Mouse (Mus musculus): Measurements from ENCODE around the gene Thpo. TPM values are rescaled to one million over a fixed set of nuclear protein-coding genes. Genes with fewer than 3 reads are reported as not detected.

Thpo gene
- polyA plus RNA-seq, 1 experiment = 1.0 TPM

DNA sequence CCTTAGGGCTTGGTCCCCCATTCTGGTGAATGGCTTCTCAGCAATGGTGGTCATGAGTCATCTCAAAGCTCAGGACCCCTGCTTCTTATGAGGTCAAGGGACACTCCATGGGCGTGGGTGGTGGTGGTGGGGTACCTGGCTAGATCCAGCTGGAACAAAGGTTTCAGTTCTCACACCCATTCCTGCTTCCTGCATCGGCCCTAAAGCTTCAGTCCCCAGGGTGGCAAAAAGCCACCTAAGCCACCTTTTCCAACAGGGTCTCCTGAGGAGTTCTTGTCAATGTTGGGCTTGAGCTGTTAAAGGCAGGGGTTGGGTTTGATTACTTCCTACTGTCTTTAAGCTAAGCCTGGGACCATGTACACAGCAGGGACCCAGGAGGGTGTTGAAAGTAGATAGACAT, 19.1 kb downstream of the Thpo start:
- Histone ChIP-seq H3K27ac (ENCODE audit: control insufficient read depth, insufficient read depth, low read length) (no peak overlapping the region), H3K4me1 (replicated peaks; ENCODE audit: control insufficient read depth, insufficient read depth, low read length) (peaks cover 17% of the 10 kb centered on the region), H3K4me3 (ENCODE audit: control insufficient read depth, insufficient read depth, low read length) (no peak overlapping the region), H3K36me3 (ENCODE audit: control insufficient read depth, insufficient read depth, low read length) (no peaks in the 10 kb centered on the region), H3K27me3 (ENCODE audit: control insufficient read depth, insufficient read depth, low read length) (no peaks in the 10 kb centered on the region)
- 93% methylated on average over 2 of the region's 2 CpGs for WGBS
- no peak for DNase-seq
- TF ChIP-seq CTCF (IDR thresholded peaks at IDR 0.05; ENCODE audit: borderline replicate concordance, control insufficient read depth, extremely low read depth, insufficient read depth, low read length, poor library complexity) = no peak
- TF ChIP-seq POLR2A (IDR thresholded peaks at IDR 0.05; ENCODE audit: control insufficient read depth, extremely low read depth, insufficient read depth, low read length, poor library complexity) = no peak

DNA sequence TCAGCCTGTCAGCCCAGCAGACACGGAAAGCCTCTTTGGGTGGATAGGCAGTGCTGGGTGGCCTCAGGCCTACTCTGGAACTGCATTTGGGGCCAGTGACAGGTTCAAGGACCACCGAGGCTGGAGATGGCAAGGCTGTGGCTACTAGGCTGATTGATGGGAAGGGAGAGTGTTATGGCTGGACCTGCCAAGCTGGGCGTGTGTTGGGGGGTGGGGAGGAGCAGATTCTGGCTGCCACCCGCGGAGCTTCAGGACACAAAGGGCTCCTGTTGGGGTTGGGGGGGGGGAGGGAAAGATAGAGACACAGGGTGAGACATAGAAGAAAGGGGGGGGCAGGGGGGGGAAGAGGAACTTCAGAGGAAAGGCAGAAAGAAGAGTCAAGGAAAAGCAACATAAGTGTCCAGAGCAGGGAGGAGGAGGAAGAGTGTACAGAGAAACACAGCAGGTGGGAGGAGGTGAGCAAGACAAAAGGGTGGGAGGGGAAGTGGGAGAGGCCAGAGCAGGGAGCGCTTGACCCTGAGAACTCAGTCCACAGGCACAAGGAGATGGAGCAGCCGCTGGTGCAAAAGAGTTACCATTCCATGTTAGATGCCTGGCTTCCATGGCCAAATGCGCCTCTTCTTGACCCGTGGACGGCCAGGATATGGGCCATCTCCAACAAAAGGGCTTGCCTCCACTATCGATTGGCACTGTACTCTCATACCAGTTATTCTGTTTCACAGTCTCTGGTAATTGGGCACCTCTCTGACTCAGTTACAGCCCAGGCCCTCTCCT, 19.8 kb downstream of the Thpo start:
- Histone ChIP-seq H3K27ac (ENCODE audit: control insufficient read depth, insufficient read depth, low read length) (no peak overlapping the region), H3K4me1 (replicated peaks; ENCODE audit: control insufficient read depth, insufficient read depth, low read length) (peaks cover 17% of the 10 kb centered on the region), H3K4me3 (ENCODE audit: control insufficient read depth, insufficient read depth, low read length) (no peak overlapping the region), H3K27me3 (ENCODE audit: control insufficient read depth, insufficient read depth, low read length) (no peaks in the 10 kb centered on the region), H3K36me3 (ENCODE audit: control insufficient read depth, insufficient read depth, low read length) (no peaks in the 10 kb centered on the region)
- whole genome bisulfite sequencing = 91% methylated on average over 11 of the region's 11 CpGs
- no peak for DNase-seq
- no peak for TF ChIP-seq POLR2A (IDR thresholded peaks at IDR 0.05; ENCODE audit: control insufficient read depth, extremely low read depth, insufficient read depth, low read length, poor library complexity)
- no peak for TF ChIP-seq CTCF (IDR thresholded peaks at IDR 0.05; ENCODE audit: borderline replicate concordance, control insufficient read depth, extremely low read depth, insufficient read depth, low read length, poor library complexity)

DNA sequence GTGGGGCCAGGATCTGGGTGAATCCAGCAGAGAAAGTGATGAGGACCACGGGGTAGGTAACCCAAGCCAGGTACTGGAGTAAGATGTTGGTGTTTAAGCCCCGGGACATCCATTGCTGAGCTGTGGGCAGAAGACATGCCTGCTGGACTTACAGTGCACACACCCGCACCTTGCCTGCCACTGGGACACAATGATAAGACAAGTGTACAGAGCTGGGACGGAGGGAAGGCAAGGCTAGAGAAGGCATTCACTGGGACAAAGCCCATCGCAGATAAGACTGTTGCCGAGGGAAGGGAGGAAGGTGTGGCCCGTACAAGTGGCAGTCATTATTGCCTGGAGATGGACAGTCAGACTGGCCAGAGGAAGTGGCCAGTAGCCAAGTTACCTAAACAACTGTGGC, 21.4 kb downstream of the Thpo start:
- WGBS = 98% methylated on average over 7 of the region's 7 CpGs
- Histone ChIP-seq H3K27me3 (ENCODE audit: control insufficient read depth, insufficient read depth, low read length) (no peaks in the 10 kb centered on the region), H3K4me1 (replicated peaks; ENCODE audit: control insufficient read depth, insufficient read depth, low read length) (peaks cover 14% of the 10 kb centered on the region), H3K4me3 (ENCODE audit: control insufficient read depth, insufficient read depth, low read length) (no peak overlapping the region), H3K27ac (ENCODE audit: control insufficient read depth, insufficient read depth, low read length) (no peak overlapping the region), H3K36me3 (ENCODE audit: control insufficient read depth, insufficient read depth, low read length) (no peaks in the 10 kb centered on the region)
- DNase-seq = no peak
- TF ChIP-seq CTCF (IDR thresholded peaks at IDR 0.05; ENCODE audit: borderline replicate concordance, control insufficient read depth, extremely low read depth, insufficient read depth, low read length, poor library complexity) = no peak
- no peak for TF ChIP-seq POLR2A (IDR thresholded peaks at IDR 0.05; ENCODE audit: control insufficient read depth, extremely low read depth, insufficient read depth, low read length, poor library complexity)

DNA sequence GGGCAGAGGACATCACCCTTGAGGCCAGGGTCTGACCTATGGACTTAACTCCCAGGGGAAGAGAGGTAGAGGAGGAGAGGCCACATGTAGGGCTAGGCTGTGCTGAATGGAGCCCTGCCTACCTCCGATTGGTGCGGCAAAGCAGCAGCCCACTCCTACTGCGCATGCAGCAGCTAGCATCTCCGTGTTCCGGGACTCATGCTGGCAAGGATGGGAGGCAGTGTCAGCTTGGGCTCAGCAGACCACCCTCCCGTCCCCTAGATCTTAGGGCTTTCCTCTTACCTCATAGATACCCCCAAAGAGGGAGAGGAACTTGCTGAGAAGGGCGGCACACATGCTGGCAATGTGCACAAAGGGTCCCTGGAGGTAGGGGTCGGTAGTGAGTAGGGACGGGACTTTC, 22.1 kb downstream of the Thpo start:
- H3K4me3 ChIP-seq (ENCODE audit: control insufficient read depth, insufficient read depth, low read length) = no peak overlapping the region
- H3K27me3 ChIP-seq (ENCODE audit: control insufficient read depth, insufficient read depth, low read length) = no peaks in the 10 kb centered on the region
- no peak for DNase-seq
- no peaks in the 10 kb centered on the region for H3K36me3 ChIP-seq (ENCODE audit: control insufficient read depth, insufficient read depth, low read length)
- TF ChIP-seq POLR2A (IDR thresholded peaks at IDR 0.05; ENCODE audit: control insufficient read depth, extremely low read depth, insufficient read depth, low read length, poor library complexity) = no peak
- TF ChIP-seq CTCF (IDR thresholded peaks at IDR 0.05; ENCODE audit: borderline replicate concordance, control insufficient read depth, extremely low read depth, insufficient read depth, low read length, poor library complexity) = no peak
- WGBS = 92% methylated on average over 9 of the region's 9 CpGs
- H3K27ac ChIP-seq (ENCODE audit: control insufficient read depth, insufficient read depth, low read length) = no peak overlapping the region
- peaks cover 13% of the 10 kb centered on the region for H3K4me1 ChIP-seq (replicated peaks; ENCODE audit: control insufficient read depth, insufficient read depth, low read length)

DNA sequence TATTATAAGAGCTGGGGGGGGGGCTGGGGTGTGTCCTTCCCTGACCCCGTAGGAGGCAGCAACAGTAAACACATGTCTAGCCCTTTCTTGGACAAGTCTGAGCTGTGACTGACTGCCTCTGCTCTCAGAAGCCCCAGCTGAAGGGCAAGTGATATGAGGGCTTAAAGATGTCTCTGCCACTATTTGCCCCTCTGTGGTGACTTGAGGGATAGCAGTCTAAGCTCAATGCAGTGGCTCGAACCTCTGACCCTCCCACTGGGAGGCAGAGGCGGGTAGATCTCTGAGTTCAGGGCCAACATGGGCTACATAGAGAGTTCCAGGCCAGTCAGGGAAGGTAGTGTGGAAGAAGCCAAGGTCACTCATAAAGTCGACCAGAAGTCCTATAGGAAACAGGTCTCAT, 23.5 kb downstream of the Thpo start:
- no peaks in the 10 kb centered on the region for H3K27me3 ChIP-seq (ENCODE audit: control insufficient read depth, insufficient read depth, low read length)
- WGBS = 85% methylated on average over 4 of the region's 4 CpGs
- H3K36me3 ChIP-seq (ENCODE audit: control insufficient read depth, insufficient read depth, low read length) = no peaks in the 10 kb centered on the region

DNA sequence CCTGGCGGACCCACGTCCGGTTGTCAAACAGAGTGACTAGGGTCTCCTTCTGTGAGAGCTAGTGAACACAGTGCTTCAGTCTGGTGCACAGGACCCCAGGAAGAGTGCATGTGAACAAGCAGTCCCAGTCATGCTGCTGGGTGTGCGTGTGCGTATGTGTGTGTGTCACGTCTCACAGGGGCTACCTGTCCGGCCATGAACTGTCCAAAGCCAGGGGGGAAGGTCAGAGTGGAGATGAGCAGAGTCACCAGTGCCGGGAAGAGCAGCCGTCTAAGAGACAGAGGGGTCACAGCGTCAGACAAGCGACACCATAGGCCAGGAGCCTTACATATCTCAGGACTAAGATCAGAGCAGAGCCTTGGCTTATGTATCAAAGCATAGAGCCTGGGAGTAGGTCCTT, 23.9 kb downstream of the Thpo start:
- Histone ChIP-seq H3K4me1 (replicated peaks; ENCODE audit: control insufficient read depth, insufficient read depth, low read length) (peaks cover 7% of the 10 kb centered on the region), H3K36me3 (ENCODE audit: control insufficient read depth, insufficient read depth, low read length) (no peaks in the 10 kb centered on the region), H3K27me3 (ENCODE audit: control insufficient read depth, insufficient read depth, low read length) (no peaks in the 10 kb centered on the region), H3K27ac (ENCODE audit: control insufficient read depth, insufficient read depth, low read length) (no peak overlapping the region), H3K4me3 (ENCODE audit: control insufficient read depth, insufficient read depth, low read length) (no peak overlapping the region)
- no peak for DNase-seq
- WGBS = 98% methylated on average over 11 of the region's 11 CpGs
- TF ChIP-seq CTCF (IDR thresholded peaks at IDR 0.05; ENCODE audit: borderline replicate concordance, control insufficient read depth, extremely low read depth, insufficient read depth, low read length, poor library complexity) = no peak
- TF ChIP-seq POLR2A (IDR thresholded peaks at IDR 0.05; ENCODE audit: control insufficient read depth, extremely low read depth, insufficient read depth, low read length, poor library complexity) = no peak

More for the DNA sequence above, 23.5 kb downstream of the Thpo start:
- peaks cover 8% of the 10 kb centered on the region for H3K4me1 ChIP-seq (replicated peaks; ENCODE audit: control insufficient read depth, insufficient read depth, low read length)
- no peak overlapping the region for H3K27ac ChIP-seq (ENCODE audit: control insufficient read depth, insufficient read depth, low read length)
- H3K4me3 ChIP-seq (ENCODE audit: control insufficient read depth, insufficient read depth, low read length) = no peak overlapping the region
- TF ChIP-seq POLR2A (IDR thresholded peaks at IDR 0.05; ENCODE audit: control insufficient read depth, extremely low read depth, insufficient read depth, low read length, poor library complexity) (no peak), CTCF (IDR thresholded peaks at IDR 0.05; ENCODE audit: borderline replicate concordance, control insufficient read depth, extremely low read depth, insufficient read depth, low read length, poor library complexity) (no peak)
- DNase-seq = no peak

Data from thymus, adult 2 months (tissue).